ENCODE assay signal across 22 mouse cellular contexts in the genomic region with DNA sequence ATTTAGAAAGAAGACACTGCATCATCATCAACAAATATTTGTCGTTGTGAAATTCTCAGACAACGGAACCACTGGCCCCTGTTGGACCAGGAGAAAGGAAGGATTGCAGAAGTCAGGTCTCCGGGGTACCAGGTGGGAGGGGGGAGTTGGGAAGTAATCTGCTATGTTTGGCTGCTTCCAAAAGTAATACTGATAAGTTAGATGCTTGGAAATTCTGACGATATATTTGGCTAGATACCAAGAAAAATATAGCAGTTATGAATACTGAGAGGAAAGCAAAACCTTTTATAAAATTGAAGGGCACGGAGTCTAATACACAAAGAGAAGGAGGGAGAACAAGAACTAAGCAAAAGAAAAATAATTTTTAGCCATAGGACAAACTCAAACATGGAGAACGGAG.
"Had no signal": no experiment of that assay in that cellular context is flagged by ENCODE, and none has a peak within 500 bp of the region (broad histone marks: within the 10 kb centered on the region; RNA-seq: fewer than 3 reads in every experiment).

No protein-coding gene starts in this region.

- ATAC-seq: inflammation-experienced regulatory T-cells, adult 6 months; intestine, embryonic 15.5 days; intestine, postnatal 0 days had no signal

- H3K36me3 ChIP-seq: heart, embryonic 12.5 days; hindbrain, embryonic 13.5 days; hindbrain, embryonic 15.5 days; intestine, embryonic 15.5 days; limb, embryonic 13.5 days; liver, embryonic 13.5 days had no signal

- H3K27ac ChIP-seq: hindbrain, embryonic 13.5 days; hindbrain, embryonic 15.5 days; intestine, embryonic 15.5 days; layer of hippocampus, adult 2 months; left cerebral cortex, adult 2 months; limb, embryonic 13.5 days; liver, embryonic 13.5 days had no signal

- H3K9me3 ChIP-seq: heart, embryonic 12.5 days; hindbrain, embryonic 13.5 days; hindbrain, embryonic 15.5 days; intestine, embryonic 15.5 days; limb, embryonic 13.5 days; liver, embryonic 13.5 days had no signal

- H3K4me3 ChIP-seq: heart, embryonic 12.5 days; hindbrain, embryonic 13.5 days; hindbrain, embryonic 15.5 days; intestine, embryonic 15.5 days; layer of hippocampus, adult 2 months; left cerebral cortex, adult 2 months; limb, embryonic 13.5 days; liver, embryonic 13.5 days had no signal

- DNase-seq: gastrocnemius, postnatal 14 days; gastrocnemius, postnatal 36 days; heart, adult 18-20 months; heart, postnatal 10 days; heart, postnatal 36 days; kidney, adult 18-20 months; kidney, adult 8-10 months; kidney, postnatal 10 days; kidney, postnatal 25 days; kidney, postnatal 4 days; liver; liver, embryonic 13.5 days had no signal

- H3K4me1 ChIP-seq: heart, embryonic 12.5 days; hindbrain, embryonic 13.5 days; hindbrain, embryonic 15.5 days; intestine, embryonic 15.5 days; limb, embryonic 13.5 days; liver, embryonic 13.5 days had no signal

- H3K4me2 ChIP-seq: heart, embryonic 12.5 days; hindbrain, embryonic 13.5 days; hindbrain, embryonic 15.5 days; intestine, embryonic 15.5 days; limb, embryonic 13.5 days; liver, embryonic 11.5 days; liver, embryonic 13.5 days had no signal

- H3K27me3 ChIP-seq: heart, embryonic 12.5 days; hindbrain, embryonic 13.5 days; hindbrain, embryonic 15.5 days; intestine, embryonic 15.5 days; limb, embryonic 13.5 days; liver, embryonic 13.5 days had no signal

- H3K9ac ChIP-seq: heart, embryonic 12.5 days; hindbrain, embryonic 13.5 days; hindbrain, embryonic 15.5 days; intestine, embryonic 15.5 days; limb, embryonic 13.5 days; liver, embryonic 13.5 days had no signal
